Mouse (Mus musculus): ENCODE results near the gene Wbp2.
A peak's percentile ranks its signal among the peaks of the same experiment; 100 is the strongest.

Wbp2 gene

DNA sequence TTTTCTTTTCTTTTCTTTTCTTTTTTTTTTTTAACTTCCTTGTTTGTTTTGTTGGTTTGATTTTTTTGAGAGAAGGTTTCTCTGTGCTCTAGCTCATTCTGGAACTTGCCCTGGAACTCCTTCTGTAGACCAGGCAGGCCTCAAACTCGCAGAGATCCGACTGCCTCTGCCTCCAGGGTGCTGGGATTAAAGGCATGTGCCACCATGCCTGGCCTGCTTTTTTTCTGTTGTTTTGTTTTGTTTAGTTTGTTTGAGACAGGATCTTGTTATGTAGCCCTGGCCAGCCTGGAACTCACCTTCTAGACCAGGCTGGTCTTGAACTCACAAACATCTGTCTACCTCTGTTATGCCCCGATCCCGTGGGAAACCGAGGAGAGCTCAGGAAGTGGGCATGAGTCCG, 2.8 kb upstream of the Wbp2 start:
- DNase-seq (ENCODE audit: low spot score in 2 of 2) = no peak

DNA sequence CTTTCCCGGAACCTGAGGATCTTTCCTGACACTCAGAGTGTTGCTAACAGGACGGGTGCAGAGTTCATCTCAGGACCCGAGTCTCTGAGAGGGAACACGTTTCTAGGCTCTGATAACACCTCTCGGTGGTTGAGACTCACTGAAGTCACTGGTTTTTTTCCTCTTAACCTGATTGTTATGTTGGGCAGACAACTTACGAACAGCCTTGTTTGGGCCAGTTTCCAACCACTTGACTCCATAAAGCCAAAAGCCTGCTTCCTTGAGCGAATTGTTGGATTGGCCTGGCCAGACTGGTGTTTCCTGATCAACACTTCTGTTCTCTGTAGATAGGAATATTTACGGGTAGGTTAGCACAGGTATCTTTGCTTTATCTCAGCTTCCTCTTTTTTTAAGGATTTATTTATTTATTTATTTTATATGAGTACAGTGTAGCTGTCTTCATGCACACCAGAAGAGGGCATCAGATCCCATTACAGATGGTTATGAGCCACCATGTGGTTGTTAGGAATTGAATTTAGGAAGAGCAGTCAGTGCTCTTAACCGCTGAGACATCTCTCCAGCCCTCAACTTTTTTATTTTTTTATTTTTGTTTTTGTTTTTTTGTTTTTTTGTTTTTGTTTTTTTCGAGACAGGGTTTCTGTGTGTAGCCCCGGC, 2.1 kb upstream of the Wbp2 start:
- DNase-seq (ENCODE audit: low spot score in 2 of 2) = no peak

DNA sequence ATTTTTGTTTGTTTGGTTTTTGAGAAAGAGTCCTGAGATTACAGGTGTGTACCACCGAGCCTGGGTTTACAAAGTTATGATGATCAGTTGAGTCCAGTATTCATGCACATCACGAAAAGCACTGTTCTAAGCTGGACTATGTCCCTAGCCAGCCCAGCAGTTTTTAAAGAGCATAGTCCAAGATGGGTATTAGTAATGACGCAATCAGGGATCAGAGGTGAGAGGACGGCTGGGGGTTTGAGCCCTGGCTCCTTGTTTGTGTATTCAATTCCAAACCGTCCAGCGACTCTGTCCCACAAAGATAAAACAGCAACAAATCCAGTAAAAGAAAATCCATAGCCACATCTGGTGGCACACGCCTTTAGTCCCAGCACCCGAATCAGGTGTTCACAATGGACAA, 1.4 kb upstream of the Wbp2 start:
- no peak for DNase-seq (ENCODE audit: low spot score in 2 of 2)

DNA sequence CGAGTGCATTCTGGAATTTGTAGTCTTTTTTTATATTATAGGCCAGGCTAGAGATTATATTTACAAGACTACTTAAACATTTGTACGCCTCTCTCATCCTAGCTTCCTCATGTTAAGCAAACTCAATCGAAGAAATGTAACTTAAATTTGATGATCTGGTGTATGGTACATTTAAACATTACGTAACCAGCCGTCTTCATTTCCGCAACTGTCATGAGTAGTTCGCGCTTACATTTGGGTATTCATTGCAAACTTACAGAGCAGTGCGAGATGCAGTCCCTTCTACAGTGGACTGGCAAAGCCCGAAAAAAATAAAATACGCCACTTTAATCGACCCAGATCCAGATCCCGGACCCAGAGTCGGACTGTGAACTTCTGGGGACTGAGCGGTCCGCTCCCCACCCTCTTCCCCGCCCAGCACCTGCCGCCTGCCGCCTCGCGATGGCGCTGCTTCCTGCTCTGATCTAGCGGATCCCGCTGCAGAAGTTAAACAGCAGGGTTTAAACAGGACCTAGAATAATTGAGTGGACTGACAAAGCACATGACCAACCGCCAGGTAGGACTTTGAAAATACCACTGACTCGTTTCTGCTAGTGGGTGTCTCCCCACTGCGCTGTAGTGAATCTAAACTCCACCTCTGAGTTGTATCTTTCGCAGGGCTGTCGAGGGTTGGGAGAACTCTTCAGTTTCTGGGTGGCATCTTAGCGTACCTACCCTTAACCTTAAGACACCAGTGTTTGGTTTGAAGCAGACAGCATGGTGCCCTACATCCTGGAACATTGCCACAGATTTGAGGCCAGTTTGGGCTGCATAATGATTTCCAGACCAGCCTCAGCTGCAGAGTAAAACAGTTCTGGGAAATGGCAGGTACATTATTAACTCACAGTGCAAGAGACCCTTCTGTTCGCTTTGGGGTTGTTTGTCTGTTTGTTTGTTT, 667 bp upstream of the Wbp2 start:
- DNase-seq (ENCODE audit: low spot score in 2 of 2) = peak; percentile 81 to 88

- no peak for DNase-seq (ENCODE audit: low spot score in 2 of 2)
Observed at GRCm38 (mm10) chr11:116084166-116084565, 2.6 kb downstream of the Wbp2 start.

GRCm38 (mm10) chr11:116083096-116083672, 3.6 kb downstream of the Wbp2 start:
- no peak for DNase-seq (ENCODE audit: low spot score in 2 of 2)

DNA sequence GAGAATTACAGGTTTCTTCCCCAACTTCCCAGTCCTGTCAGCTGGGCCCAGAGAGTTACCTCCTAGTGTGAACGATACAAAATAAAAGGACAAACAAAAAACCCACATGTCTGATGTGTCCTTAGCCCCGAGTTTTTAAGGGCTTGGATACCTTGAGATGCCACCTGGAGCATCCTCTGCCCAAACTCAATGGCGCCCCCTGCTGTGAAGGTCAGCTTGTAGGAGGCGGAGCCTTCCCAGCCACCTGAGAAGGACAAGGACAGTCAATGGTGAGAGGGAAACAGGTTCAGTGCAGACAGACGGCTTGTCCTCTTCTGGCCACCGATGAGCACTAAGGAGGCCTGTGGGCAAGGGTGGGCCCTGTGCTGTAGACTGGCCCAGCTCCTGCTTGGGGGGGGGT, 5.7 kb downstream of the Wbp2 start:
- peak; percentile 63 to 75 for DNase-seq (ENCODE audit: low spot score in 2 of 2)

GRCm38 (mm10) chr11:116079511-116079910, 7.3 kb downstream of the Wbp2 start:
- DNase-seq (ENCODE audit: low spot score in 2 of 2) = no peak

GRCm38 (mm10) chr11:116078676-116079320, 8.0 kb downstream of the Wbp2 start:
- DNase-seq (ENCODE audit: low spot score in 2 of 2) = no peak

DNA sequence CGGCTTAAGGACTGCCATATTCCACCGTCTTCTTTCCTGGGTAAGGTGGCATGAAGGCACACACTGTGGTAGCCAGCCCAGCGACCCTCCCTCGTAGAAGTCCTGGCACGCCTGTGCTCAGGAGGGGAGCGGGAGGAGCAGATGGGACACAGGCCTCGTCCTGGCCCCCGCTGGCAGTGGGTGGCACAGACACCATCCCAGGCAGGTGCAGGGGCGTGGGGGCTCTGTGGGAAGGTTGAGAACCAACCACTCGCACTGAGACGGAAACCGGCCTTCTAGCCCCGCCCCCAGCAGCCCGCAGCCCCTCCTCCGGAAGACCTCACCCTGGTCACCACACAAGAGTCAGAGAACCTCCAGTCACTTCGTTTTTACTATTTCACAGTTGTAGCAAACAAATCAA, 8.6 kb downstream of the Wbp2 start:
- peak; percentile 67 to 74 for DNase-seq (ENCODE audit: low spot score in 2 of 2)

- peak; percentile 59 to 67 for DNase-seq (ENCODE audit: low spot score in 2 of 2)
Observed at GRCm38 (mm10) chr11:116077446-116078204, 9.2 kb downstream of the Wbp2 start, which contains the start of gene Unc13d. Gene Unc13d (minus strand): TSS chr11:116077961.

- DNase-seq (ENCODE audit: low spot score in 2 of 2) = no peak
Observed at GRCm38 (mm10) chr11:116076836-116077235, 10.0 kb downstream of the Wbp2 start.

DNA sequence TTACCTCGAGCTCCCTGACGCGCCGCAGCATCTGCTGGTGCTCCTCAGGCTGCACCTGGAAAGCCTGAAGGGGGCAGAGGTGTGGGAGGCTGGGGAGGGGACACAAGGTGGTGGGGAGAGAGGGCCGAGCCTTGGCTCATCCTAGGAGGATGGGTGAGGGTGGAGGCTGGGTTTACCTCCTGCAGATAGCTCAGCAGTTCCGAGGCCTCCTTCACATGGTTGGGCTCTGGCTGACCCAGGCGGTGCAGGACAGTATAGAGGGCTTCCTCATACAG, 10.6 kb downstream of the Wbp2 start:
- no peak for DNase-seq (ENCODE audit: low spot score in 2 of 2)

GRCm38 (mm10) chr11:116075539-116076265, 11.1 kb downstream of the Wbp2 start:
- no peak for DNase-seq (ENCODE audit: low spot score in 2 of 2)

DNA sequence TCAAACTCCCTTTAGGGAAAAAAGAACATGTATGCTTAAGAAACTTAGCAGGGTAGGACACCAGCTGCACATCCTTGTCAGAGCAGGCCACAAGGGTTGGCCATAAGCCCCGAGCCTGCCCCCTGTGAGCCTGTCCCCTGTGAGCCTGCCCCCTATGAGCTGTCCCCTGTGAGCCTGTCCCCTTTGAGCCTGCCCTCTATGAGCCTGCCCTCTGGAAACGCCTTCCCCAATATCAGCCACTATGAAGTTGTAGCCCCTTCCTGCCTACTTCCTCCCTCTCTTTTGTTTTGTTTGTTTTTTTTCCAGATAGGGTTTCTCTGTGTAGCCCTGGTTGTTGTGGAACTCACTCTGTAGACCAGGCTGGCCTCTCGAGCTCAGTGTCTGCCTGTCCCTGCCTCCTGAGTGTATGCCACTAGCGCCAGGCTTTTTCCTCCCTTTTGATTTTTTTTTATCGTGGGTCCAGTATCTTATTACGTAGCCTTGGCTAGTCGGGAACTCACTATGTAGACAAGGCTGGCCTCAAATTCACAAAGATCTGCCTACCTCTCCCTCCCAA, 12.3 kb downstream of the Wbp2 start:
- no peak for DNase-seq (ENCODE audit: low spot score in 2 of 2)

DNA sequence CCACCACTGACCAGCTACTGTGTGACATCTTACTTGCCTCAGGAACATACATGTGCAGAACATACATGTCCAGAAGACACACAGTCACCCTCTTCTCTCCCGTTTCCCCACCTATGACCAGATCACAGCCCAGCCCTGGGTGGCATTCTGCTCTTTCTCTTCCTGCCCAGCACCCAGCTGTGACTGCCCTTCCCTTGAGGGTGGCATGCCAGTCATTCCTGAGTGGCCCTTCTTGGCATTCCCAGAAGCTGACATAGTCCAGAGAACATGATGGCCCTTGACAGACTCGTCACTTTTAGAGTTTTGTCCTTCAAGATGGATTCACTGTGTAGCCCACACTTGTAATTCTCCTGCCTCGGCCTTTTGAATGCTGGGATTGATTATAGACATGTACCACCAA, 14.2 kb downstream of the Wbp2 start:
- DNase-seq (ENCODE audit: low spot score in 2 of 2) = no peak

GRCm38 (mm10) chr11:116071510-116071909, 15.3 kb downstream of the Wbp2 start:
- peak in 1 of 2 experiments; percentile 50 for DNase-seq (ENCODE audit: low spot score in 2 of 2)

DNA sequence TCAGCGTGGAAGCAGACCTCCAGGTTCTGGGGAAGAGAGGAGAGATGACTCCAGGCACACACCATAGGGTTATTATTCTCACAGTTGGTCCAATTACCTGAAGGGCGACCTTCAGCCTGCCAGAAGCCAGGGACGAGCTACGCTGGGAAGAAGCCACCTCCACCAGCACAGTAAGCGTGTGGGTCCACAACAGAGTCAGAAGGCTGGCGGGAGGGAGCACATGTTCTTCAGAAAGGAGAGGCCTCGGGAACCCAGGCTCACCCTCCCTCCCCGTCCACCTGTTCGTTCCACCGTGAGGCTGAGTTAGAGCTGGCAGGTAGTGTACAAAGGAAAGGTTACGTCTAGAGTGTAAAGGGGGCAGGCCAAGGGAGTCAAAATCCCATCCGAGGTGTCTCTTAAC, 21.4 kb downstream of the Wbp2 start:
- DNase-seq (ENCODE audit: low spot score in 2 of 2) = no peak

- DNase-seq (ENCODE audit: low spot score in 2 of 2) = no peak
Observed at GRCm38 (mm10) chr11:116064187-116064867, 22.5 kb downstream of the Wbp2 start.

DNA sequence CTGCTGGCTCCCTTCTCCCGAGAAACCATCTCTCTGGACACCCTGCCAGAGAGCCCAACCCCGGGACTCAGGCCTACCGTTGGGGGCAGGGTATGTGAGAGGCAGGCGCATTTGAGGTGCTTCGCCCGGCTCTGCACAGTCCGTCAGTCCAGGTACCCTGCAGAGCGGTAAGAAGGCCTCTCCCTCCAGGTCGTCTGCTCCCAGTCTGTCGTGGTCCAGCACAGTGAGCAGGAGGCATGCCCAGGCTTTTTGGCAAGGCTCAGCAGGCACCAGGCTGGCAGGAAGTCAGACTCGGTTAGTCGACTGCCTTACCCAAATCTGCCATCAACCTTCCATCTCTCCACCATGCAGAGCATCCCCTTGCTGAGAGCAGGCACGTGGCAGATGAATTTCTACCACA, 23.2 kb downstream of the Wbp2 start:
- no peak for DNase-seq (ENCODE audit: low spot score in 2 of 2)
